Mouse (Mus musculus): Measurements from ENCODE around the gene Xirp1. TPM values are rescaled to one million over a fixed set of nuclear protein-coding genes. Genes with fewer than 3 reads are reported as not detected.

Gene Xirp1
- polyA plus RNA-seq, 1 experiment from 2014 or later = 57.1 TPM

- Histone ChIP-seq H3K4me3 (ENCODE audit: control insufficient read depth in 1 of 2, insufficient read depth in 1 of 2, low read depth in 1 of 2, low read length in 2 of 2) (no peak overlapping the region), H3K9me3 (ENCODE audit: control insufficient read depth, low read length) (no peaks in the 10 kb centered on the region), H3K36me3 (ENCODE audit: control insufficient read depth, insufficient read depth, low read length) (no peaks in the 10 kb centered on the region), H3K4me1 (ENCODE audit: control insufficient read depth in 2 of 2, insufficient read depth in 2 of 2, low read length in 2 of 2) (no peaks in the 10 kb centered on the region), H3K9ac (ENCODE audit: low read length) (no peak overlapping the region), H3K27ac (replicated peaks in 1 of 2; ENCODE audit: control insufficient read depth in 1 of 2, insufficient read depth in 1 of 2, low read depth in 2 of 2, low read length in 2 of 2) (no peak overlapping the region), H3K27me3 (ENCODE audit: control insufficient read depth, insufficient read depth, low read length) (no peaks in the 10 kb centered on the region), H3K4me2 (ENCODE audit: low read length) (no peak overlapping the region)
- no peak for ATAC-seq (ENCODE audit: insufficient number of reproducible peaks, insufficient read depth, low FRiP score, low read depth)
- 76% methylated on average over 9 of the region's 9 CpGs for WGBS
These were observed 32.8 kb upstream of the Xirp1 start for GRCm38 (mm10) chr9:120056201-120056600.

- H3K27ac ChIP-seq (replicated peaks in 1 of 2; ENCODE audit: control insufficient read depth in 1 of 2, insufficient read depth in 1 of 2, low read depth in 2 of 2, low read length in 2 of 2) = no peak overlapping the region
These were observed 31.3 kb upstream of the Xirp1 start for GRCm38 (mm10) chr9:120054545-120055277.

GRCm38 (mm10) chr9:120049407-120049806 lies 26.0 kb upstream of the Xirp1 start:
- H3K4me1 ChIP-seq (ENCODE audit: control insufficient read depth in 2 of 2, insufficient read depth in 2 of 2, low read length in 2 of 2) = no peaks in the 10 kb centered on the region; a peak in 1 of 4 replicates
- no peak for ATAC-seq (ENCODE audit: insufficient number of reproducible peaks, insufficient read depth, low FRiP score, low read depth)
- H3K36me3 ChIP-seq (ENCODE audit: control insufficient read depth, insufficient read depth, low read length) = no peaks in the 10 kb centered on the region
- no peak overlapping the region for H3K4me2 ChIP-seq (ENCODE audit: low read length)
- H3K27me3 ChIP-seq (ENCODE audit: control insufficient read depth, insufficient read depth, low read length) = no peaks in the 10 kb centered on the region
- WGBS = 5% methylated on average over 3 of the region's 3 CpGs
- no peak overlapping the region for H3K27ac ChIP-seq (replicated peaks in 1 of 2; ENCODE audit: control insufficient read depth in 1 of 2, insufficient read depth in 1 of 2, low read depth in 2 of 2, low read length in 2 of 2)
- H3K9me3 ChIP-seq (ENCODE audit: control insufficient read depth, low read length) = no peaks in the 10 kb centered on the region
- no peak overlapping the region for H3K4me3 ChIP-seq (ENCODE audit: control insufficient read depth in 1 of 2, insufficient read depth in 1 of 2, low read depth in 1 of 2, low read length in 2 of 2)
- no peak overlapping the region for H3K9ac ChIP-seq (ENCODE audit: low read length)

More at GRCm38 (mm10) chr9:120054545-120055277, 31.3 kb upstream of the Xirp1 start:
- H3K27me3 ChIP-seq (ENCODE audit: control insufficient read depth, insufficient read depth, low read length) = no peaks in the 10 kb centered on the region
- H3K36me3 ChIP-seq (ENCODE audit: control insufficient read depth, insufficient read depth, low read length) = no peaks in the 10 kb centered on the region
- H3K9ac ChIP-seq (ENCODE audit: low read length) = no peak overlapping the region
- 51% methylated on average over 8 of the region's 8 CpGs for WGBS
- H3K4me3 ChIP-seq (ENCODE audit: control insufficient read depth in 1 of 2, insufficient read depth in 1 of 2, low read depth in 1 of 2, low read length in 2 of 2) = no peak overlapping the region
- no peak for ATAC-seq (ENCODE audit: insufficient number of reproducible peaks, insufficient read depth, low FRiP score, low read depth)
- H3K4me1 ChIP-seq (ENCODE audit: control insufficient read depth in 2 of 2, insufficient read depth in 2 of 2, low read length in 2 of 2) = no peaks in the 10 kb centered on the region
- H3K9me3 ChIP-seq (ENCODE audit: control insufficient read depth, low read length) = no peaks in the 10 kb centered on the region
- H3K4me2 ChIP-seq (ENCODE audit: low read length) = no peak overlapping the region

GRCm38 (mm10) chr9:120048495-120048894 lies 25.1 kb upstream of the Xirp1 start:
- WGBS = 61% methylated on average over 6 of the region's 6 CpGs
- no peaks in the 10 kb centered on the region for H3K27me3 ChIP-seq (ENCODE audit: control insufficient read depth, insufficient read depth, low read length)
- no peak overlapping the region for H3K9ac ChIP-seq (ENCODE audit: low read length)
- H3K4me2 ChIP-seq (ENCODE audit: low read length) = no peak overlapping the region
- no peaks in the 10 kb centered on the region for H3K36me3 ChIP-seq (ENCODE audit: control insufficient read depth, insufficient read depth, low read length)
- H3K27ac ChIP-seq (replicated peaks in 1 of 2; ENCODE audit: control insufficient read depth in 1 of 2, insufficient read depth in 1 of 2, low read depth in 2 of 2, low read length in 2 of 2) = no peak overlapping the region
- no peaks in the 10 kb centered on the region; a peak in 1 of 4 replicates for H3K4me1 ChIP-seq (ENCODE audit: control insufficient read depth in 2 of 2, insufficient read depth in 2 of 2, low read length in 2 of 2)
- H3K4me3 ChIP-seq (ENCODE audit: control insufficient read depth in 1 of 2, insufficient read depth in 1 of 2, low read depth in 1 of 2, low read length in 2 of 2) = no peak overlapping the region
- ATAC-seq (ENCODE audit: insufficient number of reproducible peaks, insufficient read depth, low FRiP score, low read depth) = no peak
- no peaks in the 10 kb centered on the region for H3K9me3 ChIP-seq (ENCODE audit: control insufficient read depth, low read length)

- Histone ChIP-seq H3K27me3 (ENCODE audit: control insufficient read depth, insufficient read depth, low read length) (no peaks in the 10 kb centered on the region), H3K9me3 (ENCODE audit: control insufficient read depth, low read length) (0 out of 2 replicates have a peak, but pooled peaks cover 4% of the 10 kb centered on the region), H3K4me3 (ENCODE audit: control insufficient read depth in 1 of 2, insufficient read depth in 1 of 2, low read depth in 1 of 2, low read length in 2 of 2) (no peak overlapping the region), H3K4me2 (ENCODE audit: low read length) (no peak overlapping the region), H3K27ac (replicated peaks in 1 of 2; ENCODE audit: control insufficient read depth in 1 of 2, insufficient read depth in 1 of 2, low read depth in 2 of 2, low read length in 2 of 2) (no peak overlapping the region), H3K36me3 (ENCODE audit: control insufficient read depth, insufficient read depth, low read length) (no peaks in the 10 kb centered on the region), H3K9ac (ENCODE audit: low read length) (no peak overlapping the region), H3K4me1 (ENCODE audit: control insufficient read depth in 2 of 2, insufficient read depth in 2 of 2, low read length in 2 of 2) (no peaks in the 10 kb centered on the region; a peak in 1 of 4 replicates)
- no peak for ATAC-seq (ENCODE audit: insufficient number of reproducible peaks, insufficient read depth, low FRiP score, low read depth)
- WGBS = 76% methylated on average over 7 of the region's 7 CpGs
These were observed 19.7 kb upstream of the Xirp1 start for GRCm38 (mm10) chr9:120043115-120043514.

GRCm38 (mm10) chr9:120037414-120037813 lies 14.0 kb upstream of the Xirp1 start:
- Histone ChIP-seq H3K4me3 (ENCODE audit: control insufficient read depth in 1 of 2, insufficient read depth in 1 of 2, low read depth in 1 of 2, low read length in 2 of 2) (no peak overlapping the region), H3K36me3 (ENCODE audit: control insufficient read depth, insufficient read depth, low read length) (no peaks in the 10 kb centered on the region), H3K4me1 (ENCODE audit: control insufficient read depth in 2 of 2, insufficient read depth in 2 of 2, low read length in 2 of 2) (no peaks in the 10 kb centered on the region), H3K9ac (ENCODE audit: low read length) (no peak overlapping the region), H3K4me2 (ENCODE audit: low read length) (no peak overlapping the region), H3K27ac (replicated peaks in 1 of 2; ENCODE audit: control insufficient read depth in 1 of 2, insufficient read depth in 1 of 2, low read depth in 2 of 2, low read length in 2 of 2) (peak overlapping the region in 1 of 2 experiments; percentile 29; a peak in 1 of 4 replicates), H3K9me3 (ENCODE audit: control insufficient read depth, low read length) (0 out of 2 replicates have a peak, but pooled peaks cover 4% of the 10 kb centered on the region), H3K27me3 (ENCODE audit: control insufficient read depth, insufficient read depth, low read length) (no peaks in the 10 kb centered on the region)
- 59% methylated on average over 7 of the region's 7 CpGs for whole genome bisulfite sequencing
- no peak for ATAC-seq (ENCODE audit: insufficient number of reproducible peaks, insufficient read depth, low FRiP score, low read depth)

- no peak for ATAC-seq (ENCODE audit: insufficient number of reproducible peaks, insufficient read depth, low FRiP score, low read depth)
- no peaks in the 10 kb centered on the region for H3K4me1 ChIP-seq (ENCODE audit: control insufficient read depth in 2 of 2, insufficient read depth in 2 of 2, low read length in 2 of 2)
- 76% methylated on average over 8 of the region's 8 CpGs for WGBS
These were observed 11.0 kb upstream of the Xirp1 start for GRCm38 (mm10) chr9:120034375-120034774.

GRCm38 (mm10) chr9:120032710-120033109 lies 9.3 kb upstream of the Xirp1 start:
- Histone ChIP-seq H3K4me1 (ENCODE audit: control insufficient read depth in 2 of 2, insufficient read depth in 2 of 2, low read length in 2 of 2) (no peaks in the 10 kb centered on the region), H3K4me3 (ENCODE audit: control insufficient read depth in 1 of 2, insufficient read depth in 1 of 2, low read depth in 1 of 2, low read length in 2 of 2) (no peak overlapping the region)
- 88% methylated on average over 6 of the region's 6 CpGs for WGBS

More at GRCm38 (mm10) chr9:120034375-120034774, 11.0 kb upstream of the Xirp1 start:
- Histone ChIP-seq H3K9ac (ENCODE audit: low read length) (no peak overlapping the region), H3K4me3 (ENCODE audit: control insufficient read depth in 1 of 2, insufficient read depth in 1 of 2, low read depth in 1 of 2, low read length in 2 of 2) (no peak overlapping the region), H3K4me2 (ENCODE audit: low read length) (no peak overlapping the region), H3K27me3 (ENCODE audit: control insufficient read depth, insufficient read depth, low read length) (no peaks in the 10 kb centered on the region), H3K36me3 (ENCODE audit: control insufficient read depth, insufficient read depth, low read length) (no peaks in the 10 kb centered on the region), H3K9me3 (ENCODE audit: control insufficient read depth, low read length) (no peaks in the 10 kb centered on the region), H3K27ac (replicated peaks in 1 of 2; ENCODE audit: control insufficient read depth in 1 of 2, insufficient read depth in 1 of 2, low read depth in 2 of 2, low read length in 2 of 2) (no peak overlapping the region)

More at GRCm38 (mm10) chr9:120032710-120033109, 9.3 kb upstream of the Xirp1 start:
- no peak for ATAC-seq (ENCODE audit: insufficient number of reproducible peaks, insufficient read depth, low FRiP score, low read depth)
- Histone ChIP-seq H3K27me3 (ENCODE audit: control insufficient read depth, insufficient read depth, low read length) (no peaks in the 10 kb centered on the region), H3K4me2 (ENCODE audit: low read length) (no peak overlapping the region), H3K36me3 (ENCODE audit: control insufficient read depth, insufficient read depth, low read length) (no peaks in the 10 kb centered on the region), H3K9me3 (ENCODE audit: control insufficient read depth, low read length) (no peaks in the 10 kb centered on the region), H3K9ac (ENCODE audit: low read length) (no peak overlapping the region), H3K27ac (replicated peaks in 1 of 2; ENCODE audit: control insufficient read depth in 1 of 2, insufficient read depth in 1 of 2, low read depth in 2 of 2, low read length in 2 of 2) (no peak overlapping the region)

All from heart, embryonic 14.5 days (tissue).